Mouse (Mus musculus) neural tube, embryonic 11.5 days (tissue): Measurements from ENCODE around the gene Adamts3. TPM values are rescaled to one million over a fixed set of nuclear protein-coding genes. Genes with fewer than 3 reads are reported as not detected.

Experiments used
- ATAC-seq: fragments of 200-750 bp; cut with Nextera tagmentation; 2 replicates; pipeline ENCODE4 v1.8.0; 2017; ENCODE audit warnings: moderate number of reproducible peaks, mild to moderate bottlenecking, moderate TSS enrichment, moderate library complexity; ENCODE audit not compliant: insufficient read depth, low FRiP score, low TSS enrichment
- DNase-seq: peaks from one replicate; pipeline ENCODE4 v3.0.0-alpha.2; 2015; ENCODE audit warnings: low spot score
- H3K27ac ChIP-seq: fragments of 300-500 bp; sonication (generic); 2 replicates; pipeline ENCODE4 v1.5.1; 2014; ENCODE audit warnings: low read depth, mild to moderate bottlenecking, low read length
- H3K27me3 ChIP-seq: fragments of 300-500 bp; sonication (generic); 2 replicates; pipeline ENCODE4 v1.6.1; 2014; ENCODE audit warnings: mild to moderate bottlenecking, low read length, mixed read lengths; ENCODE audit not compliant: control insufficient read depth, insufficient read depth
- H3K36me3 ChIP-seq: fragments of 300-500 bp; sonication (generic); 2 replicates; pipeline ENCODE4 v1.6.1; 2014; ENCODE audit warnings: mild to moderate bottlenecking, low read length, moderate library complexity, mixed read lengths; ENCODE audit not compliant: control insufficient read depth, insufficient read depth
- H3K4me1 ChIP-seq: fragments of 300-500 bp; sonication (generic); 2 replicates; pipeline ENCODE4 v1.6.1; 2014; ENCODE audit warnings: low read length, mixed read lengths; ENCODE audit not compliant: control insufficient read depth, insufficient read depth
- H3K4me2 ChIP-seq: fragments of 300-500 bp; sonication (generic); 2 replicates; pipeline ENCODE4 v1.6.1; 2014; ENCODE audit warnings: low read depth, mild to moderate bottlenecking, moderate library complexity
- H3K4me3 ChIP-seq: fragments of 300-500 bp; sonication (generic); 2 replicates; pipeline ENCODE4 v1.5.1; 2014; ENCODE audit warnings: low read depth, low read length
- H3K9ac ChIP-seq: fragments of 300-500 bp; sonication (generic); 2 replicates; pipeline ENCODE4 v1.6.1; 2014; ENCODE audit warnings: mild to moderate bottlenecking, low read length
- H3K9me3 ChIP-seq: fragments of 300-500 bp; sonication (generic); 2 replicates; pipeline ENCODE4 v1.6.1; 2016; ENCODE audit warnings: low read length; ENCODE audit not compliant: control insufficient read depth
- WGBS: fragments of 180-500 bp; shearing (Covaris S2); extraction: QIAGEN DNeasy Blood & Tissue Kit; methylation state at CpG from one replicate; pipeline ENCODE4 v1.1.7; 2014; 5-methylcytosine and 5-hydroxymethylcytosine counted together
- polyA plus RNA-seq: library from polyadenylated mRNA; unstranded; fragments of >200 nt; fragmentation: Nextera tagmentation; extraction: Ambion mirVana; gene quantifications from 2 replicates; pipeline ENCODE4 v1.2.1, GENCODE M21; 2014

Gene Adamts3
- polyA plus RNA-seq, 1 experiment from 2014 or later: 4.0 TPM

- H3K4me3 ChIP-seq: no peak overlapping the region
Observed at GRCm38 (mm10) chr5:89672950-89673349, 210.2 kb downstream of the Adamts3 start.

GRCm38 (mm10) chr5:89654327-89654726, 228.8 kb downstream of the Adamts3 start:
- no peak overlapping the region for H3K9ac ChIP-seq
- no peak overlapping the region for H3K4me2 ChIP-seq
- no peak overlapping the region for H3K4me3 ChIP-seq
- ATAC-seq: no peak
- no peaks in the 10 kb centered on the region for H3K9me3 ChIP-seq
- no peaks in the 10 kb centered on the region for H3K4me1 ChIP-seq
- 88% methylated on average over 1 of the region's 1 CpGs for WGBS
- no peaks in the 10 kb centered on the region for H3K36me3 ChIP-seq
- no peaks in the 10 kb centered on the region for H3K27me3 ChIP-seq
- no peak overlapping the region for H3K27ac ChIP-seq
- no peak for DNase-seq

More at GRCm38 (mm10) chr5:89672950-89673349, 210.2 kb downstream of the Adamts3 start:
- Histone ChIP-seq H3K4me2 (no peak overlapping the region), H3K9me3 (no peaks in the 10 kb centered on the region), H3K4me1 (no peaks in the 10 kb centered on the region), H3K9ac (no peak overlapping the region), H3K36me3 (no peaks in the 10 kb centered on the region), H3K27me3 (no peaks in the 10 kb centered on the region), H3K27ac (no peak overlapping the region)
- no peak for ATAC-seq
- no peak for DNase-seq
- 81% methylated on average over 4 of the region's 4 CpGs for WGBS

GRCm38 (mm10) chr5:89653862-89654261, 229.3 kb downstream of the Adamts3 start:
- no peaks in the 10 kb centered on the region for H3K9me3 ChIP-seq
- no peaks in the 10 kb centered on the region for H3K36me3 ChIP-seq
- no peak overlapping the region for H3K4me3 ChIP-seq
- ATAC-seq (no peak), DNase-seq (no peak)
- no peak overlapping the region for H3K27ac ChIP-seq
- no peak overlapping the region for H3K4me2 ChIP-seq
- H3K27me3 ChIP-seq: no peaks in the 10 kb centered on the region
- no peak overlapping the region for H3K9ac ChIP-seq
- no peaks in the 10 kb centered on the region for H3K4me1 ChIP-seq
- WGBS: 88% methylated on average over 2 of the region's 2 CpGs

- H3K9ac ChIP-seq: no peak overlapping the region
- no peak overlapping the region for H3K27ac ChIP-seq
- no peaks in the 10 kb centered on the region for H3K36me3 ChIP-seq
- ATAC-seq (no peak), DNase-seq (no peak)
- H3K4me3 ChIP-seq: no peak overlapping the region
- H3K4me2 ChIP-seq: no peak overlapping the region
- H3K9me3 ChIP-seq: no peaks in the 10 kb centered on the region
- H3K4me1 ChIP-seq: no peaks in the 10 kb centered on the region
- no peaks in the 10 kb centered on the region for H3K27me3 ChIP-seq
Observed at GRCm38 (mm10) chr5:89646940-89647339, 236.2 kb downstream of the Adamts3 start.

DNA sequence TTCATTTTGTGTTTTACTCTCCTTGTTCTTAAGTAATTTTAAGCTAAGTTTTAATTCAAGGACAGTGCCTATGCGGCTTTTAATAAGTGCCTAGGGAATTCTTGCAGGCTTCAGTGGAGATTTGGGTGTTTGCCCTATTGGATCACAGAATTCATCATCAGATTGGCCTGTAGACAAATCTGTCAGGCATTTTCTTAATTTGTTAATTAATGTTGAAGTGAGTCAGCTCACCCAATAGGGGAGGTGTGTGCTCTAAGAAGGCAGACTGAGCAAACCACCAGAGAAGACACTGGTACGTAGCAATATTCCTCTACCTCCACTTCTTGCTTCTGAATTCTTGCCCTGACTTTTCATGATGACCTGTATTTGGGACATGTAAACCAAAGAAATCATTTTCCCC, 247.7 kb downstream of the Adamts3 start:
- no peak overlapping the region for H3K4me2 ChIP-seq
- no peak overlapping the region for H3K4me3 ChIP-seq
- WGBS: 89% methylated on average over 2 of the region's 2 CpGs
- no peak for DNase-seq
- no peak overlapping the region for H3K9ac ChIP-seq
- no peaks in the 10 kb centered on the region for H3K36me3 ChIP-seq
- no peaks in the 10 kb centered on the region for H3K4me1 ChIP-seq
- H3K27ac ChIP-seq: no peak overlapping the region
- H3K27me3 ChIP-seq: no peaks in the 10 kb centered on the region
- H3K9me3 ChIP-seq: no peaks in the 10 kb centered on the region
- no peak for ATAC-seq

DNA sequence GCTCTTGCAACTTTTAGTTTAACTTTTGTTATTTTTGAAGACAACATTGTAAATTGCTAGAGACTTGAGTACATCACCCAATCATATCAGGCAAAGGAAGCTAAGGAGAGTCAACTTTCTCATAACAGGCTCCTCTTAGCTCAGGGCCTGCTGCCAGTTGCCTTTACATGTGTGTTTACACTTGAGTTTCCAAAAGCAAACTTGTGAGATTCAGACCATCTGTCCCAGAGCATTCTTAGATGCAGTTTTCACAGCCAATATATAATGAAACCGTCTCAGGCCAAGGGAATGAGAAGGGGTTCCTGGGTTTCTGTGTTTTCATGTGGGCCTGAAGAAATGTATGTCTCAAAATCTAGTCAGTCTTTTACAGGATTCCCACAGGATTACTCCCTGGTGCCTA, 251.5 kb downstream of the Adamts3 start:
- Histone ChIP-seq H3K9ac (no peak overlapping the region), H3K27ac (no peak overlapping the region), H3K4me3 (no peak overlapping the region), H3K4me2 (no peak overlapping the region), H3K27me3 (no peaks in the 10 kb centered on the region), H3K9me3 (no peaks in the 10 kb centered on the region), H3K36me3 (no peaks in the 10 kb centered on the region), H3K4me1 (no peaks in the 10 kb centered on the region)
- ATAC-seq (no peak), DNase-seq (no peak)
- WGBS: 66% methylated on average over 1 of the region's 1 CpGs
